9 mouse cellular contexts compared by ENCODE assay signal in genomic region chr4:114688356-114688972, GRCm38 (mm10).
A peak's percentile ranks its signal among the peaks of the same experiment; 100 is the strongest.
DNase-seq lines count a peak whose midpoint lies in the region; ATAC-seq and TF ChIP-seq lines count a peak whose summit lies in the region.
"Had no signal": no experiment of that assay in that cellular context is flagged by ENCODE, and none has a peak within 500 bp of the region (broad histone marks: within the 10 kb centered on the region; RNA-seq: fewer than 3 reads in every experiment).

No protein-coding gene starts in this region.

- 24% methylated on average over 16 of the region's 16 CpGs for WGBS in heart, embryonic 15.5 days
- 26% methylated on average over 16 of the region's 16 CpGs for WGBS in embryonic facial prominence, embryonic 10.5 days
- WGBS in lung, postnatal 0 days: 21% methylated on average over 15 of the region's 16 CpGs

- H3K36me3 ChIP-seq in heart, embryonic 15.5 days: no peaks in the 10 kb centered on the region
- no peaks in the 10 kb centered on the region for H3K36me3 ChIP-seq in embryonic facial prominence, embryonic 10.5 days (replicated peaks)
- no peaks in the 10 kb centered on the region for H3K36me3 ChIP-seq in lung, postnatal 0 days (ENCODE audit: insufficient read depth, low read length)
- H3K36me3 ChIP-seq: neural tube, embryonic 13.5 days had no signal

- no peak overlapping the region for H3K4me3 ChIP-seq in heart, embryonic 15.5 days
- peak overlapping the region; percentile 19; the same call in 1 of the 2 replicates for H3K4me3 ChIP-seq in embryonic facial prominence, embryonic 10.5 days
- H3K4me3 ChIP-seq in lung, postnatal 0 days (ENCODE audit: low read depth, low read length): no peak overlapping the region
- H3K4me3 ChIP-seq: neural tube, embryonic 13.5 days had no signal

- peak; percentile 65 for ATAC-seq in heart, embryonic 15.5 days (replicated peaks; ENCODE audit: insufficient number of reproducible peaks, insufficient read depth, low FRiP score, low read depth)
- ATAC-seq in lung, postnatal 0 days: peak; percentile 44

- no peak for DNase-seq in heart, adult 18-20 months
- DNase-seq in embryonic facial prominence, embryonic 10.5 days (ENCODE audit: low spot score): peak; percentile 70
- peak; percentile 26 to 61 for DNase-seq in kidney, adult 8-10 months
- peak; percentile 53 for DNase-seq in lung, postnatal 0 days (ENCODE audit: low spot score)
- no peak for DNase-seq in gastrocnemius, adult 18-20 months (ENCODE audit: low spot score)
- DNase-seq in cerebellum, adult 11-12 months: no peak
- DNase-seq in c-Kit-positive CD71-positive TER-119-positive erythroid progenitor cells, embryonic 14.5 days (ENCODE audit: low spot score): no peak

- no peaks in the 10 kb centered on the region for H3K9me3 ChIP-seq in heart, embryonic 15.5 days (replicated peaks)
- H3K9me3 ChIP-seq in embryonic facial prominence, embryonic 10.5 days: no peaks in the 10 kb centered on the region
- H3K9me3 ChIP-seq in lung, postnatal 0 days (ENCODE audit: low read length): no peaks in the 10 kb centered on the region
- H3K9me3 ChIP-seq: neural tube, embryonic 13.5 days had no signal

- H3K27ac ChIP-seq in heart, embryonic 15.5 days: no peak overlapping the region
- H3K27ac ChIP-seq in embryonic facial prominence, embryonic 10.5 days (replicated peaks): peak overlapping the region; percentile 74
- no peak overlapping the region for H3K27ac ChIP-seq in lung, postnatal 0 days (ENCODE audit: low read length)
- H3K27ac ChIP-seq: neural tube, embryonic 13.5 days had no signal

- H3K27me3 ChIP-seq in heart, embryonic 15.5 days: peaks cover 35% of the 10 kb centered on the region
- peaks cover 88% of the 10 kb centered on the region for H3K27me3 ChIP-seq in embryonic facial prominence, embryonic 10.5 days (replicated peaks; ENCODE audit: low read depth, poor library complexity, severe bottlenecking)
- H3K27me3 ChIP-seq in lung, postnatal 0 days (replicated peaks; ENCODE audit: insufficient read depth, low read length): no peaks in the 10 kb centered on the region

- TF ChIP-seq CTCF in lung, postnatal 0 days (IDR thresholded peaks at IDR 0.05): no peak

- H3K9ac ChIP-seq in heart, embryonic 15.5 days: no peak overlapping the region
- H3K9ac ChIP-seq in lung, postnatal 0 days (replicated peaks; ENCODE audit: low read depth): no peak overlapping the region
- H3K9ac ChIP-seq: neural tube, embryonic 13.5 days had no signal

- H3K4me2 ChIP-seq in heart, embryonic 15.5 days: peak overlapping the region; percentile 36
- 0 out of 2 replicates have a peak overlapping the region, but pooled peaks have one; percentile 6 for H3K4me2 ChIP-seq in lung, postnatal 0 days (replicated peaks; ENCODE audit: low read depth, low read length)
- H3K4me2 ChIP-seq: neural tube, embryonic 13.5 days had no signal

- H3K4me1 ChIP-seq in heart, embryonic 15.5 days (replicated peaks): peaks cover 8% of the 10 kb centered on the region; the same call in 1 of the 2 replicates
- peaks cover 60% of the 10 kb centered on the region for H3K4me1 ChIP-seq in embryonic facial prominence, embryonic 10.5 days
- no peaks in the 10 kb centered on the region for H3K4me1 ChIP-seq in lung, postnatal 0 days (ENCODE audit: insufficient read depth, low read depth, low read length)

- TF ChIP-seq EP300 in lung, postnatal 0 days (IDR thresholded peaks at IDR 0.05): no peak

Comparison
In these comparisons a context has a peak if more than half of its experiments do, and no peak if none do; other contexts are left out.
1. DNase-seq: peak in embryonic facial prominence, embryonic 10.5 days (single experiment), kidney, adult 8-10 months (2 of 2) and lung, postnatal 0 days (single experiment); none in heart, adult 18-20 months (0 of 2), gastrocnemius, adult 18-20 months (single experiment), cerebellum, adult 11-12 months (single experiment) and c-Kit-positive CD71-positive TER-119-positive erythroid progenitor cells, embryonic 14.5 days (single experiment).